Mouse (Mus musculus) cortical plate, adult 2 months (tissue): Measurements from ENCODE around the gene Shroom3.

Experiments used
- CTCF ChIP-seq: fragments of 200-500 bp; IDR thresholded peaks from 2 replicates; pipeline ENCODE4 v1.5.1; 2011; ENCODE audit warnings: mild to moderate bottlenecking, control low read depth, low read length; ENCODE audit not compliant: insufficient read depth; ENCODE audit errors: extremely low read depth
- POLR2A ChIP-seq: fragments of 200-500 bp; IDR thresholded peaks from 2 replicates; pipeline ENCODE4 v1.6.1; 2011; ENCODE audit warnings: mild to moderate bottlenecking, low read length, control low read depth; ENCODE audit not compliant: insufficient read depth; ENCODE audit errors: extremely low read depth

DNA sequence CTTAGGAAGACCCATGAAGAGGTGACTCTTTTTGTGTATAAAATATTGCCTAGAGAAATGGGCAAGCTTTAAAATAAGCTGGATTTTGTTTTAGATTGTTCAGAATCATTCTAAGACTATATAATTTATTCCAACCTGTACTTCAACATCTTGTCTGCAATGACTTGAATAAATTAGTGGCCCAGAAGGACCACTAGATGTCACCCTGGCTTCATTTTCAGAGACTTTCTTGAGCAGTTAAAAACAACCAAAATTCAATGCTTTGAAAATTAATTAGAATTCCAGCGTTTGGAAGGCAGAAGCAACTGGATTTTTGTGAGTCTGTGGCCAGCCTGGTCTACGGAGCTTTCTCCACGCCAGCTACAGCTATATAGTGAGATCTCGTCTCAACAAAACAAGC is 3.8 kb upstream of the Shroom3 start:
- no peak for TF ChIP-seq CTCF
- TF ChIP-seq POLR2A = no peak
